ENCODE assay signal across 24 mouse cellular contexts in genomic region chr2:129679066-129679465, GRCm38 (mm10). TPM values are rescaled to one million over a fixed set of nuclear protein-coding genes. Genes with fewer than 3 reads are reported as not detected.
A peak's percentile ranks its signal among the peaks of the same experiment; 100 is the strongest.
DNase-seq lines count a peak whose midpoint lies in the region; ATAC-seq and TF ChIP-seq lines count a peak whose summit lies in the region.
"Had no signal": no experiment of that assay in that cellular context is flagged by ENCODE, and none has a peak within 500 bp of the region (broad histone marks: within the 10 kb centered on the region; RNA-seq: fewer than 3 reads in every experiment).

No protein-coding gene starts in this region.

- H3K4me3 ChIP-seq in heart, embryonic 10.5 days: no peak overlapping the region
- no peak overlapping the region for H3K4me3 ChIP-seq in intestine, embryonic 14.5 days (ENCODE audit: low read depth, low read length)
- H3K4me3 ChIP-seq in intestine, postnatal 0 days (ENCODE audit: low read depth, low read length): no peak overlapping the region

- H3K9ac ChIP-seq in intestine, embryonic 14.5 days (ENCODE audit: low read length): no peak overlapping the region
- no peak overlapping the region for H3K9ac ChIP-seq in intestine, postnatal 0 days (ENCODE audit: low read depth, low read length)

- no peak overlapping the region for H3K27ac ChIP-seq in heart, embryonic 10.5 days
- H3K27ac ChIP-seq in intestine, embryonic 14.5 days (ENCODE audit: low read depth): no peak overlapping the region
- no peak overlapping the region for H3K27ac ChIP-seq in intestine, postnatal 0 days (ENCODE audit: low read depth, low read length)

- TF ChIP-seq CTCF in intestine, postnatal 0 days (IDR thresholded peaks at IDR 0.05; ENCODE audit: low read depth): no peak

- H3K4me2 ChIP-seq in intestine, embryonic 14.5 days (ENCODE audit: low read length): no peak overlapping the region
- H3K4me2 ChIP-seq in intestine, postnatal 0 days (replicated peaks; ENCODE audit: low read depth): no peak overlapping the region

- DNase-seq in heart, adult 11 months: peak; percentile 57
- no peak for DNase-seq in heart, adult 9 months (ENCODE audit: low spot score in 2 of 2)
- DNase-seq in heart, embryonic 10.5 days (ENCODE audit: low spot score): peak; percentile 35
- no peak for DNase-seq in heart, postnatal 4 days
- DNase-seq in intestine, embryonic 14.5 days (ENCODE audit: low spot score): peak; percentile 10
- DNase-seq: adrenal gland, adult 2 months; adrenal gland, adult 8-10 months; adrenal gland, postnatal 10 days; adrenal gland, postnatal 14 days; adrenal gland, postnatal 25 days; adrenal gland, postnatal 36 days; B cell, adult 2 months; cerebellum, adult 11 months; cerebellum, adult 11-12 months; cerebellum, adult 18-20 months had no signal

- no peaks in the 10 kb centered on the region for H3K36me3 ChIP-seq in heart, embryonic 10.5 days
- H3K36me3 ChIP-seq in intestine, embryonic 14.5 days (ENCODE audit: control insufficient read depth, insufficient read depth, low read length): no peaks in the 10 kb centered on the region
- no peaks in the 10 kb centered on the region for H3K36me3 ChIP-seq in intestine, postnatal 0 days (ENCODE audit: control insufficient read depth, insufficient read depth)
- H3K36me3 ChIP-seq: G1E had no signal

- H3K4me1 ChIP-seq in heart, embryonic 10.5 days: no peaks in the 10 kb centered on the region
- no peaks in the 10 kb centered on the region for H3K4me1 ChIP-seq in intestine, embryonic 14.5 days (replicated peaks; ENCODE audit: control insufficient read depth, insufficient read depth, low read length)
- H3K4me1 ChIP-seq in intestine, postnatal 0 days (replicated peaks; ENCODE audit: control insufficient read depth, insufficient read depth, low read length): no peaks in the 10 kb centered on the region

- 82% methylated on average over 5 of the region's 5 CpGs for WGBS in heart, embryonic 10.5 days
- WGBS in intestine, embryonic 14.5 days: 76% methylated on average over 5 of the region's 5 CpGs
- WGBS in intestine, postnatal 0 days: 74% methylated on average over 5 of the region's 5 CpGs

- no peaks in the 10 kb centered on the region for H3K9me3 ChIP-seq in heart, embryonic 10.5 days
- H3K9me3 ChIP-seq in intestine, embryonic 14.5 days (ENCODE audit: control insufficient read depth, low read length): no peaks in the 10 kb centered on the region
- H3K9me3 ChIP-seq in intestine, postnatal 0 days (ENCODE audit: control insufficient read depth): no peaks in the 10 kb centered on the region
- H3K9me3 ChIP-seq: G1E had no signal

- peaks cover 8% of the 10 kb centered on the region; the same call in 1 of the 2 replicates for H3K27me3 ChIP-seq in heart, embryonic 10.5 days (ENCODE audit: insufficient read depth, poor library complexity, severe bottlenecking)
- H3K27me3 ChIP-seq in intestine, embryonic 14.5 days (replicated peaks; ENCODE audit: control insufficient read depth, insufficient read depth, low read length): no peaks in the 10 kb centered on the region
- H3K27me3 ChIP-seq in intestine, postnatal 0 days (replicated peaks; ENCODE audit: control insufficient read depth, insufficient read depth, low read length): no peaks in the 10 kb centered on the region

- ATAC-seq in intestine, embryonic 14.5 days (replicated peaks; ENCODE audit: low FRiP score, low TSS enrichment, low read depth): no peak
- ATAC-seq in intestine, postnatal 0 days: no peak
- ATAC-seq: activated CD4-positive, CD25-positive, alpha-beta regulatory T cell, adult 4 months; CD4-positive, CD25-positive, alpha-beta regulatory T cell, adult 4 months; Patski had no signal

RNA-seq across cellular contexts. Expression of gene Pdyn, which starts 20.6 kb away (rescaled TPM):
- 0.10 and 0.18 TPM in 2 replicates for polyA plus RNA-seq in heart, embryonic 10.5 days (2016; fragmentation: Nextera tagmentation; extraction: Ambion mirVana)
- not detected for total RNA-seq in heart, postnatal 4 days (2021)
- polyA plus RNA-seq in intestine, embryonic 14.5 days (2014; fragmentation: Nextera tagmentation; extraction: Ambion mirVana): 0.52 and 0.72 TPM in 2 replicates
- 1.2 and 1.5 TPM in 2 replicates for polyA plus RNA-seq in intestine, postnatal 0 days (2015; fragmentation: Nextera tagmentation; extraction: Ambion mirVana)
- total RNA-seq: adrenal gland, adult 18-20 months; adrenal gland, postnatal 14 days; CH12.LX; G1E; MEL had no signal
- polyA plus RNA-seq: activated CD4-positive, CD25-positive, alpha-beta regulatory T cell, adult 4 months; adrenal gland, adult 2 months; C2C12; CD4-positive, CD25-positive, alpha-beta regulatory T cell, adult 4 months; G1E; Patski had no signal

Comparison
In these comparisons a context has a peak if more than half of its experiments do, and no peak if none do; other contexts are left out.
1. DNase-seq: peak in heart, adult 11 months (single experiment), heart, embryonic 10.5 days (single experiment) and intestine, embryonic 14.5 days (single experiment); none in heart, adult 9 months (0 of 2) and heart, postnatal 4 days (single experiment).